Mouse (Mus musculus): ENCODE measurements around the gene Ovca2. TPM values are rescaled to one million over a fixed set of nuclear protein-coding genes. Genes with fewer than 3 reads are reported as not detected.

The Ovca2 gene
- total RNA-seq, 2 experiments from 2014 or later: 12.1 to 12.7 TPM

DNA sequence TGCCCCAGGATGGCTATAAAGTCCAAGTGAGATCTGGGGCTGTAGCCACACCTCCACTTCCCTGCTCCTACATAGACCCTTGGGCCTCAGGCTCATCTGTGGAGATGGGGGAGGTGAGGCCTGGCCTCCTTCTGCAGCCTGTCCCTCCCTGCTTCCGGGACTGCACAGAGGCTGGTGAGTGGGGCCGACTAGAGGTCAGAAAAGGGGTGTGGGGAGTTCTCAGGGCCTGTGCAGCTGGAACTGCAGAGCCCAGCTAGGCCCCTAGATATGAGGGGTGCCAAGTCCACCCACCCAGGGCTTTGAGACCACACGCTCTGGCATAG is 30.8 kb downstream of the Ovca2 start:
- no peak for TF ChIP-seq CTCF (IDR thresholded peaks at IDR 0.05)
- H3K4me3 ChIP-seq: no peak overlapping the region
- peak overlapping the region; percentile 62 for H3K27ac ChIP-seq
- no peak for DNase-seq (ENCODE audit: extremely low spot score in 1 of 2, low spot score in 2 of 2)
- intact Hi-C loops (cut with DNase I): no loop called here

GRCm38 (mm10) chr11:75147106-75147845 is 31.4 kb downstream of the Ovca2 start:
- no peak for TF ChIP-seq CTCF (IDR thresholded peaks at IDR 0.05)
- no peak overlapping the region for H3K4me3 ChIP-seq
- no peak for DNase-seq (ENCODE audit: extremely low spot score in 1 of 2, low spot score in 2 of 2)
- peak overlapping the region; percentile 62 for H3K27ac ChIP-seq
- intact Hi-C loops (cut with DNase I): no loop called here

- intact Hi-C loops (cut with DNase I): no loop called here
- H3K27ac ChIP-seq: no peak overlapping the region
- no peak for DNase-seq (ENCODE audit: extremely low spot score in 1 of 2, low spot score in 2 of 2)
- H3K4me3 ChIP-seq: no peak overlapping the region
- no peak for TF ChIP-seq CTCF (IDR thresholded peaks at IDR 0.05)
Observed at GRCm38 (mm10) chr11:75145841-75146240, 32.8 kb downstream of the Ovca2 start.

DNA sequence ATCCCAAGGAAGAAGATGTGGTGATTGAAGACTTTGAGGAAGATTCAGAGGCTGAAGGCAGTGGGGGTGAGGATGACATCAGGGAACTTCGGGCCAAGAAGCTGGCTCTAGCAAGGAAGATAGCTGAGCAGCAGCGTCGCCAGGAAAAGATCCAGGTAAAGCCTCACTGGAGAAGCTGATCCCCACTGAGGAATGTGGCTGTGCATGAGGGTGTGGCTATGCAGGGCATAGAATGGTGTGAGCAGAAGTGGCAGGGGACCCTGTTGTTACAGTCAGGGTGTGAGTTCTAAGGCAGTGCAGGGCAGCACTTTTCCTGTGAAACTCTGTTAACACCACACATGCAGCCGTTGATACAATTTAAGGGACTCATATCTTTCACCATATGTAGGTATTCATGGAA is 35.9 kb downstream of the Ovca2 start:
- Histone ChIP-seq H3K4me3 (no peak overlapping the region), H3K27ac (no peak overlapping the region)
- TF ChIP-seq CTCF (IDR thresholded peaks at IDR 0.05): no peak
- intact Hi-C loops (cut with DNase I): no loop called here
- no peak for DNase-seq (ENCODE audit: extremely low spot score in 1 of 2, low spot score in 2 of 2)

DNA sequence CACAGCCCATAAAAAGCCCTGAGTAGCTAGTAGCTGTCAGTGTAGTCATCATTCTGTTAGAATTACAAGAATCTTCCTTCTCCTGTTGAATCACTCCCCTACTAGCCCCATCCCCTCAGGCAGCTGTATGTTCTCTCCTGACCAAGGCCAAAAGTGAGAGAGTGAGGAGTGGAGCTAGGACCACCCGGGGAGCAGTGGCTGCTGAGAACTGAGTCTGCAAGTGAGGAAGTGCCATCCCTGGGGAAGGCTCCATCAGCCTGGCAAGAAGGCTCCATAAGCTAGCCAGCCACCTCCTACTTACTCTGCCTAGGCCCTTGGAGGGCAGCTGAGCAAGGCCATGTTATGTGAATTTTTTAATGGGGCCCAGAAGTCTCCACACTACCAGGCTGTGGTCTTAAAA is 36.7 kb downstream of the Ovca2 start:
- no peak overlapping the region for H3K27ac ChIP-seq
- intact Hi-C loops (cut with DNase I): no loop called here
- no peak for TF ChIP-seq CTCF (IDR thresholded peaks at IDR 0.05)

DNA sequence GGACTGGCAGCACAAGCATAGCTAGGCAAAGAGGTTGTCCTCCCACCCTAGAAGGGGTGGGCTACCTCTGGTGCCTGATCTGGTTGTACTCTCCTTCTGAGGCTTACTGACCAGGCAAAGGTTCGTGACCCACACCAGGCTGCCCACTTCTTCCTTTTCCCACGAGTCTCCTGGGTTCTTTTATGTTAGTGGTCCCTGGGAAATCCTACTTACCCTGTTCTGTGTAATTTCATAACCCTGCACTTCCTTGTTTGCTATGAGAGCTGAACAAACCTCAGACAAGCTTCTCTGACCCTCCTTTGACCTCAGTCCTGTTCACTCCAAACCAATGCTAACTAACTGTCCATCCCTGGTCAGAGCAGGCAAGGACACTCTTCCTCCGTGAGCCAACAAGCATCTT is 37.6 kb downstream of the Ovca2 start:
- intact Hi-C loops (cut with DNase I): no loop called here
- Histone ChIP-seq H3K4me3 (no peak overlapping the region), H3K27ac (no peak overlapping the region)
- no peak for TF ChIP-seq CTCF (IDR thresholded peaks at IDR 0.05)
- no peak for DNase-seq (ENCODE audit: extremely low spot score in 1 of 2, low spot score in 2 of 2)

More for the DNA sequence above, 36.7 kb downstream of the Ovca2 start:
- no peak overlapping the region for H3K4me3 ChIP-seq
- no peak for DNase-seq (ENCODE audit: extremely low spot score in 1 of 2, low spot score in 2 of 2)

- no peak for TF ChIP-seq CTCF (IDR thresholded peaks at IDR 0.05)
- no peak for DNase-seq (ENCODE audit: extremely low spot score in 1 of 2, low spot score in 2 of 2)
- intact Hi-C loops (cut with DNase I): no loop called here
- H3K27ac ChIP-seq: no peak overlapping the region
- H3K4me3 ChIP-seq: no peak overlapping the region
Observed at GRCm38 (mm10) chr11:75140431-75140830, 38.2 kb downstream of the Ovca2 start.

GRCm38 (mm10) chr11:75139122-75139963 is 39.3 kb downstream of the Ovca2 start:
- TF ChIP-seq CTCF (IDR thresholded peaks at IDR 0.05): no peak; the same call in 1 of the 2 replicates
- Histone ChIP-seq H3K4me3 (no peak overlapping the region), H3K27ac (peak overlapping the region; percentile 25; the same call in 1 of the 2 replicates)
- no peak for DNase-seq (ENCODE audit: extremely low spot score in 1 of 2, low spot score in 2 of 2)
- intact Hi-C loops (cut with DNase I): no loop called here

DNA sequence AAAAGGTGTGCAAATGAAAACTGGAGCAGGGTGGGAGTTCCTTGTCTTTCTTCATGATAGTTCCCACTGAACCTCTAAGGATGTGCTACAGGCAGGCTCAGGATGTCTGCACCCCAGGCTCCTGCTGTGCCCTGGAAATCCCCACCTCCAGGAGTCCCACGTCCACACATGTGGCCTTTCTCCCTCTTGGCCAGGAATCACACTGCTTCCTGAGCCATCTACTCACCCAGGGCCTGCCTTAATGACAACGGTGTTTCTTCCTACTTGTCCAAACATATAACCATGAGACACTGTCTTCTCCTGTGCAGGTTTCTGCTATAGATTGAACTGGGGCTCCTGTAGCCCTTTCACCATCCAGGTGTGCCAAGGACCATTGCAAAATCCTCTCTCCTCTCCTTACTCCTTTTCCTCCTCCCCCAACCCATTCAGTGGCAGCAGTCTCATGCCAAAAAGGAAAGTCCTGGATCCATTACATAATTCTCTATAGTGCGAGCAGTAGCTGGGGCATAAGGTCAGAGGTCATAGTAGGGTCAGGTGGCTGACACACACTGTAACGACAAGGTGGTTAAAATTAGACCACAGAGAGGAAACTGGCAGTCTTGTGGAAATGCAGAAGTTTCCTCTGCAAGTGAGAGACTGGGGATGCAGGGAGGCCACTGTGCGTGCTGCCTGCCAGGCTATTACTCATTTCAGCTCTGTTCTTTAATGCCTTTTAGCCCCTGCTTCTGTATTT is 41.8 kb downstream of the Ovca2 start:
- intact Hi-C loops (cut with DNase I): no loop called here
- Histone ChIP-seq H3K27ac (peak overlapping the region; percentile 56; the same call in 1 of the 2 replicates), H3K4me3 (no peak overlapping the region)
- no peak for TF ChIP-seq CTCF (IDR thresholded peaks at IDR 0.05)
- no peak for DNase-seq (ENCODE audit: extremely low spot score in 1 of 2, low spot score in 2 of 2)

DNA sequence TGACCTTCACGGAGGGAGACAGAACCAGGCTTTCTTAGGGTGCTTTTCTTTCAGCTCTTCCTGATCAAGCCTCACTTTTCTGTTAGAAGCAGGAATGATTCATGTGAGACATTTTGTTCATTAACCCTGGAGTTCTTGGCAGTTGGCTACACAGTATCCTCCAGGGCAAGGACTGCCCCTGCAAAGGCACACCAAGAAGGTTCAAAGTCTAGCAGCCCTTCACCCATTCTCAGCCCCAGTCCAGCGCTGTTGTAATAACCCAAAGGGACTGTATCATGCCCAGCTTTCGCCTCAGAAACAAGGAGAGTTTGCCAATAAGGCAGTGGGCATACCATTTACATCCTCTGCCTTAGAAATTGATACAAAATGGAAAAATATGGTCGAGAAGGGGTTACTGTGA is 43.3 kb downstream of the Ovca2 start:
- Histone ChIP-seq H3K4me3 (no peak overlapping the region), H3K27ac (no peak overlapping the region)
- no peak for TF ChIP-seq CTCF (IDR thresholded peaks at IDR 0.05)
- no peak for DNase-seq (ENCODE audit: extremely low spot score in 1 of 2, low spot score in 2 of 2)
- intact Hi-C loops (cut with DNase I): no loop called here

- Histone ChIP-seq H3K27ac (no peak overlapping the region), H3K4me3 (no peak overlapping the region)
- no peak for TF ChIP-seq CTCF (IDR thresholded peaks at IDR 0.05)
- intact Hi-C loops (cut with DNase I): no loop called here
- no peak for DNase-seq (ENCODE audit: extremely low spot score in 1 of 2, low spot score in 2 of 2)
Observed at GRCm38 (mm10) chr11:75134485-75135068, 44.1 kb downstream of the Ovca2 start.

DNA sequence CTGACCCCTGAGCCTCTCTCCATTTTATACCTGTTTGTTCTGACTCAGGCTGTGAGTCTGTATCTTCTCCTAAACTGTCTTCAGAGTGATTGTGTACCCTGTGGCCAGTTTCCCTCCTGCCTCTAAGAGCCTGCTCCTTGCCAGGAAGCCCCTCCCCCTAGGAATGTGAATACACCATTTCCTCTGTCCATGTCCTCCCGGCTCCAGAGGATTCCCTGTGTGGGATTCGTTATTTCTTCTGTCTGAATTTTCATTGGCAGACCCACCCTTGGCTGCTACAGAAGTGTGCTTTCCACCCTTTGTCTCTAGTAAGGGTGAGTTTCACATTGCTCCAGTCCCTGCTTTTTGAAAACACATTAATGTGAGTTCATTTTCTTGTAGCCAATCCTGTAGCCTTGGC is 44.7 kb downstream of the Ovca2 start:
- Histone ChIP-seq H3K27ac (no peak overlapping the region; the same call in 1 of the 2 replicates), H3K4me3 (no peak overlapping the region)
- DNase-seq (ENCODE audit: extremely low spot score in 1 of 2, low spot score in 2 of 2): no peak
- intact Hi-C loops (cut with DNase I): no loop called here
- TF ChIP-seq CTCF (IDR thresholded peaks at IDR 0.05): no peak
